Mouse (Mus musculus) hindbrain, postnatal 0 days (tissue): ENCODE data around the gene Akap7. TPM values are rescaled to one million over a fixed set of nuclear protein-coding genes. Genes with fewer than 3 reads are reported as not detected.

Source experiments
- ATAC-seq: fragments of 200-750 bp; cut with Nextera tagmentation; 2 replicates; pipeline ENCODE4 v1.8.0; 2017; ENCODE audit warnings: mild to moderate bottlenecking, moderate TSS enrichment, moderate library complexity
- DNase-seq: peaks from one replicate; pipeline ENCODE4 v3.0.0-alpha.2; 2015; ENCODE audit warnings: low spot score
- H3K27ac ChIP-seq: fragments of 300-500 bp; sonication (generic); 2 replicates; pipeline ENCODE4 v1.5.1; 2014; ENCODE audit warnings: mild to moderate bottlenecking
- H3K27me3 ChIP-seq: fragments of 300-500 bp; sonication (generic); 2 replicates; pipeline ENCODE4 v1.6.1; 2014; ENCODE audit warnings: low read length, mixed read lengths; ENCODE audit not compliant: insufficient read depth
- H3K36me3 ChIP-seq: fragments of 300-500 bp; sonication (generic); 2 replicates; pipeline ENCODE4 v1.6.1; 2014; ENCODE audit warnings: low read length, mixed read lengths; ENCODE audit not compliant: insufficient read depth
- H3K4me1 ChIP-seq: fragments of 300-500 bp; sonication (generic); 2 replicates; pipeline ENCODE4 v1.6.1; 2014; ENCODE audit warnings: antibody characterized with exemption, low read length, mixed read lengths; ENCODE audit not compliant: insufficient read depth
- H3K4me2 ChIP-seq: fragments of 300-500 bp; sonication (generic); 2 replicates; pipeline ENCODE4 v1.6.1; 2014; ENCODE audit warnings: low read depth, mild to moderate bottlenecking, low read length, moderate library complexity, mixed read lengths
- H3K4me3 ChIP-seq: fragments of 300-500 bp; sonication (generic); 2 replicates; pipeline ENCODE4 v1.5.1; 2014; ENCODE audit warnings: low read length
- H3K9ac ChIP-seq: fragments of 300-500 bp; sonication (generic); replicated peaks from 2 replicates; pipeline ENCODE4 v1.6.1; 2014; ENCODE audit warnings: mild to moderate bottlenecking, low read length, moderate library complexity, mixed read lengths
- H3K9me3 ChIP-seq: fragments of 300-500 bp; sonication (generic); 2 replicates; pipeline ENCODE4 v1.6.1; 2016; ENCODE audit warnings: low read length, mixed read lengths
- CTCF ChIP-seq: IDR thresholded peaks from 2 replicates; pipeline ENCODE4 v1.5.1; 2016; ENCODE audit warnings: antibody characterized with exemption, control low read depth, low read depth
- WGBS: fragments of 180-500 bp; shearing (Covaris S2); extraction: QIAGEN DNeasy Blood & Tissue Kit; methylation state at CpG from one replicate; pipeline ENCODE4 v1.1.7; 2014; 5-methylcytosine and 5-hydroxymethylcytosine counted together
- polyA plus RNA-seq: library from polyadenylated mRNA; unstranded; fragments of >200 nt; fragmentation: Nextera tagmentation; extraction: Ambion mirVana; gene quantifications from 2 replicates; pipeline ENCODE4 v1.2.1, GENCODE M21; 2015
- total RNA-seq: library from RNA; depleted of rRNA; stranded (reverse); fragments of >200 nt; gene quantifications from 2 replicates; pipeline ENCODE4 v1.2.3, GENCODE M21; 2014

Gene Akap7
- total and polyA plus RNA-seq, 2 experiments from 2014 or later = 78.0 to 84.0 TPM

DNA sequence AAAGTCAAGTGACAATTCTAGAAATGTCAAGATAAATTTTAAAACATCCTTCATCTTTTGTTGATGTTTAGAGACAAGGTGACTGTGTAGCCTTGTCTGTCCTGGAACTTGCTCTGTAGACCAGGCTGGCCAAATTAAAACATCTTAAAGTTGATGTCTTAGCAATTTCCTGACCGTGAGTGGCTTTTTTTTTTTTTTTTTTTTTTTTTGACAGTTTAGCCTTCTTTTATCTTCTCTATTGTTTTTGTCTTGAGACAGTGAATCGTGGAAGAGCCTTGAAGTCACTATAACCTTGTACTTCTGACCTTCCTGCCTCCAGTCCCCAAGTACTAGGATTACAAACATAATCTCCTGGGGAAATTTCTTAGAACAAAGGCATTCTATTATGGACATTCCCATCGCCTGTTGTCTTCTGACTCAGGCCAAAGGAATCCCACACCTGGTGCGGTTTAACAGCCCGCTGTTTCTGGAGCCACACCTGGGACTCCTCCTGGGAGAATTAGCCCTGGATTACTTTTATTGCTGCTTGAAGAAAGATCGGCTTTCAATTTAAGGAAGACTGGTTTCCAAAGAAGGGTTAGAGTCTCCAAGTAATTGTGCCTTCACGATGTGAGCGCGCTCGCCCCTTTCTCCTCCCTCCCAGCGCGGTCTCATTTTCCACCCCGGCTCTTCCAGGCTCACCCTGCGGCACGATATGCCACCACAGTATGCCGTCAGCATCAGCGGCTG, 6.3 kb upstream of the Akap7 start:
- TF ChIP-seq CTCF = no peak
- Histone ChIP-seq H3K4me3 (no peak overlapping the region), H3K27me3 (no peaks in the 10 kb centered on the region), H3K9me3 (no peaks in the 10 kb centered on the region), H3K4me1 (0 out of 2 replicates have a peak, but pooled peaks cover 4% of the 10 kb centered on the region), H3K4me2 (peak overlapping the region; percentile 33), H3K36me3 (no peaks in the 10 kb centered on the region), H3K9ac (no peak overlapping the region), H3K27ac (no peak overlapping the region)
- ATAC-seq = no peak
- DNase-seq = no peak
- 25% methylated on average over 17 of the region's 17 CpGs for WGBS

DNA sequence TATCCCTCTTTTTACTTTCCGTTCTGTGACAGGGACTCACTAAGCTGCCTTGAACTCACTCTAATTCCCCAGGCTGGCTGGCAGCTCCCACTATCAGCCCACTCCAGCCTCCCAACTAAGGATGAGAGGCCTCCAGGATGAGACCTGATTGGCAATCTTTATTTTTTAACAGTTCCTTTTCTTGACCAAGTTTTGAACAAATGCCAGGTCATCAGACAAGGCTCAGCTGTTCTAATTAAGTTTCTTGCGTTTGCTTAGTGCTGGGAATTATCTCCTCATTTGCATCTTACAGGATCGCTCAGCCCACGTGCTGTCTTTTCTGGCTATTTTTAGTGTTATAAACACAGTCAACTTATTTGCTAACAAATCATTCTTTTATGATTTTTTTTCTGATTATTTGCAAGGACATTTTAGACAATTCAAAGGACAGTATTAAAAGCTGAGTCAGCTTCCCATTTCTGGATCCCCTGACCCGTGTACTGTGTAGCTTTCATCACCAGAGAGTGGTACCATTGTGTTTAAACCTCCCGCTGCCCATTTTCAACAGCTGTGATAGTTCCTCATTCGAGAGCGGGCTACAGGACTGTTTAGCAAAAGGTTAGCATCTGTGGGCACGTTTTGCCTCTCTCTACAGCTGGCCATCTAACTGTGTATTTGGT, 4.0 kb upstream of the Akap7 start:
- Histone ChIP-seq H3K27me3 (no peaks in the 10 kb centered on the region), H3K4me3 (no peak overlapping the region), H3K4me1 (0 out of 2 replicates have a peak, but pooled peaks cover 4% of the 10 kb centered on the region), H3K27ac (no peak overlapping the region), H3K4me2 (no peak overlapping the region), H3K9me3 (no peaks in the 10 kb centered on the region), H3K9ac (no peak overlapping the region), H3K36me3 (no peaks in the 10 kb centered on the region)
- DNase-seq (peak; percentile 61), ATAC-seq (peak; percentile 70)
- TF ChIP-seq CTCF = no peak
- 19% methylated on average over 9 of the region's 9 CpGs for WGBS

DNA sequence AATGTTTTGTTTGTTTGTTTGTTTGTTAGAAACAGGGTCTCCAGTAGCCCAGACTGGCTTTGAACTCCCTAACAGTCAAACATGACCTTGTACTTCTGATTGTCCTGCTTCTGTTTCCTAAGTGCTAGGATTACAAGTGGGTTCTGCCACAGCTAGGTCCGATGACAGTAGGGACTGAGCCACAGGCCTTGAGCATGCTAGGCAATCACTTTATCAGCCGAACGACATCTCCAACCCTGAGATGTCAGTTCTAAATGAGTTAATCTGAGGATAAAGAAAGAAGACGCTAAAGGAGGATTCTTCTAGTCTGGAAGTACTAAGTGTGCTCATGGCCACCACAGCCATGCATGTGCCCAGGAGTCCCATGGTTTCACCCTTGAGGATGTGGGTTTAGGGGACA, 3.1 kb upstream of the Akap7 start:
- no peak for ATAC-seq
- no peak overlapping the region for H3K9ac ChIP-seq
- no peaks in the 10 kb centered on the region for H3K36me3 ChIP-seq
- 80% methylated on average over 4 of the region's 4 CpGs for WGBS
- no peak overlapping the region for H3K27ac ChIP-seq
- DNase-seq = no peak
- H3K4me1 ChIP-seq = 0 out of 2 replicates have a peak, but pooled peaks cover 4% of the 10 kb centered on the region
- H3K27me3 ChIP-seq = no peaks in the 10 kb centered on the region
- no peak overlapping the region for H3K4me3 ChIP-seq
- H3K4me2 ChIP-seq = no peak overlapping the region
- TF ChIP-seq CTCF = no peak
- no peaks in the 10 kb centered on the region for H3K9me3 ChIP-seq

DNA sequence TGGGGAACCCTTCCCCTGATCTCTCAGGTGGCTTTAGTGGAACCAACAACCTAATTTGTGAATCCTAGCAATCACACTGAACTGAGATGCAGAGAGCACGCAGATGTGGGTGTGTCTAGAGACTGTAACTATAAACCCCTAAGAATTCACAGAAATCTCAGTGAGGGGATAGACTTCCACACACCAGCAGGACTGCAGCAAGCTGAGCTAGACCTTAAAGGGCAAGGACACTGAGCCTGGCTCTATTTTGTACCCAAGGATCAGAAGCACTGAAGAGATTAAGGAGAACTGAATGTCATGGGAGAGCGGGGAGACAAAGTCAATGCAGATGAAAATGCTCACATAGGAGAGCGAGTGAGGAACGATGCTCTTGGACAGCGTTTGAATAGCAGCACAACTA, 2.3 kb upstream of the Akap7 start:
- Histone ChIP-seq H3K27ac (no peak overlapping the region), H3K9me3 (no peaks in the 10 kb centered on the region), H3K4me2 (no peak overlapping the region), H3K4me1 (0 out of 2 replicates have a peak, but pooled peaks cover 4% of the 10 kb centered on the region), H3K4me3 (no peak overlapping the region), H3K36me3 (no peaks in the 10 kb centered on the region), H3K9ac (no peak overlapping the region), H3K27me3 (no peaks in the 10 kb centered on the region)
- ATAC-seq (no peak), DNase-seq (no peak)
- no peak for TF ChIP-seq CTCF
- WGBS = 88% methylated on average over 5 of the region's 5 CpGs

DNA sequence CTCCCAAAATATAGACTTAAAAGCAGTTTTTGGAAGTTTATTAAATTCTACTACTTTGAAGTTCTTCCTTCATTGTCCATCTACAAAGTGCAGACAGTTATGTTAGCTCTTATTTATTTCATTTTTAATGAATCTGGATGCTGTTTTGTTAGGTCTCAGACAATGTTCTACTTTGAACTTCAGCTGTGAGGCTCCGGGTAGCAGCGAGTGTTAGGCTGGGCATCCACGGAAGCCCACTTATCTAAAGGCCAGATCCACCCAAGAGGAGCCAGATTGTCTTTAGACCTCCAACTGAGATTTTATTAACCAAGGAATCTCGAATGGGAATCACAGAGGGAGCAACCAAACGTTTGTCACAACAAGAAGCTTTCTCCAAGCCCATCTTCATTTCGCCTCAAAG, 2.5 kb downstream of the Akap7 start:
- Histone ChIP-seq H3K4me1 (no peaks in the 10 kb centered on the region), H3K36me3 (no peaks in the 10 kb centered on the region), H3K4me2 (no peak overlapping the region), H3K4me3 (no peak overlapping the region), H3K9ac (no peak overlapping the region), H3K27me3 (no peaks in the 10 kb centered on the region), H3K9me3 (no peaks in the 10 kb centered on the region), H3K27ac (no peak overlapping the region)
- ATAC-seq (no peak), DNase-seq (no peak)
- TF ChIP-seq CTCF = no peak
- 65% methylated on average over 6 of the region's 6 CpGs for WGBS

DNA sequence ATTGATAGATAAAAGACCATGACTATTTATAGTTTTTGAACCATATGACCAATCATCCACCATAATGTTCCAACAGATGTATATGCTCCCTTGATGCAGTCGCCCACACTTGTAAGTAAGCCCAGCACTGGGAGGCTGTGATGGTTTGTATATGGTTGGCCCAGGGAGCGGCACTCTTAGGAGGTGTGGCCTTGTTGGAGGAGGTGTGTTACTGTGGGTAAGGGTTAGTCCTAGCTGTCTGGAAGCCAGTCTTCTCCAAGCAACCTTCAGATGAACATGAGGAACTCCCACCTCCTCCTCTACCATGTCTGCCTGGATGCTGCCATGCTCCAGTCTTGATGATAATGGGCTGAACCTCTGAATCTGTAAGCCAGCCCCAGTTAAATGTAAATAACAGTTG, 3.1 kb downstream of the Akap7 start:
- DNase-seq = no peak

DNA sequence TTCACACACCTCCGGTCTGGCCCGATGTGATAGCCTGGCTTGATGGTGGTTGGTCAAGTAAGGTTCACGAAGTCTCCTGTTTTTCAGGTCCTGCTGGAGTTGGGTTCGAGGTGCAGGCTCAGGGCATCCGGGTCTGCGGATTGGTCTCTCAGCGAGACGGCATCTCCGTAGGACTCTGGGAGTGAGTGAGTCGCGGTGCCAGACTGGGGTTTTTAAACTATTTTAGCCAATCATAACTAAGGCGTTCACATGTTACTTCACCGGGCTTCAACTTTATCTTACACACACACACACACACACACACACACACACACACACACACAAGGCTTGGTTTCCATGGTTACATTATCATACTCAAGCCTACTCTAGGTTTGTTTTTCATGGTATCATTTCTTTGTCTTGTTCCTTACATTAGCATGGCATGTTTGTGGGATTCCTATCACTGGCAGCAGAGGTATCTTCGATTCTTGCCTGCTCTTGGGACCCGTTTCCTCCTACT, 8.6 kb downstream of the Akap7 start:
- no peak overlapping the region for H3K4me2 ChIP-seq
- H3K9ac ChIP-seq = no peak overlapping the region
- no peak for TF ChIP-seq CTCF
- no peak overlapping the region for H3K27ac ChIP-seq
- no peak overlapping the region for H3K4me3 ChIP-seq
- H3K4me1 ChIP-seq = peaks cover 7% of the 10 kb centered on the region
- H3K36me3 ChIP-seq = no peaks in the 10 kb centered on the region
- DNase-seq = no peak
- no peaks in the 10 kb centered on the region for H3K9me3 ChIP-seq
- WGBS = 95% methylated on average over 15 of the region's 15 CpGs
- no peak for ATAC-seq
- no peaks in the 10 kb centered on the region for H3K27me3 ChIP-seq

More for the DNA sequence above, 3.1 kb downstream of the Akap7 start:
- H3K4me2 ChIP-seq = no peak overlapping the region
- H3K4me1 ChIP-seq = no peaks in the 10 kb centered on the region
- no peak for ATAC-seq
- TF ChIP-seq CTCF = no peak
- no peaks in the 10 kb centered on the region for H3K9me3 ChIP-seq
- H3K36me3 ChIP-seq = no peaks in the 10 kb centered on the region
- H3K27me3 ChIP-seq = no peaks in the 10 kb centered on the region
- H3K9ac ChIP-seq = no peak overlapping the region
- H3K27ac ChIP-seq = no peak overlapping the region
- H3K4me3 ChIP-seq = no peak overlapping the region
- 95% methylated on average over 2 of the region's 2 CpGs for WGBS
